Mouse (Mus musculus): ENCODE data around the gene Pin4.

Pin4 gene

DNA sequence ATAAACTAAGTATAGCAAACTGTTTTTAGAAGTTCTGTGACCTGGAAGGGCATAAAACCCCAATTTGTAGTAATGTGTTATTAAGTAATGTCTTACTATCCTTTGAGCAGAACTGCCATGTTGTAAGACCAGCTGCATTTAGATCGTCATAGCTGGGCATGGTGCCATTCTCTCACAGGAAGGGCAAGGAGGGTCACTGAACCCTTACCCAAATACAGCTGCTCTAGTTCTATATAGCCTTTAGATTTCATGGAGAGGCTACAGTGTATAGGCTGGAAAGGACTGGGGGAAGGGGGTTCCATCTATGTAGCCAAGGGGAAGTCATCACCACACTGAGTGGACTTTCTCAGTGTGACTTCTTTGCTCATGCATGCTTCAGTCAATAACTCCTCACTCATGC is 21.9 kb downstream of the Pin4 start:
- ATAC-seq (ENCODE audit: insufficient number of reproducible peaks, low FRiP score, low TSS enrichment) = no peak

DNA sequence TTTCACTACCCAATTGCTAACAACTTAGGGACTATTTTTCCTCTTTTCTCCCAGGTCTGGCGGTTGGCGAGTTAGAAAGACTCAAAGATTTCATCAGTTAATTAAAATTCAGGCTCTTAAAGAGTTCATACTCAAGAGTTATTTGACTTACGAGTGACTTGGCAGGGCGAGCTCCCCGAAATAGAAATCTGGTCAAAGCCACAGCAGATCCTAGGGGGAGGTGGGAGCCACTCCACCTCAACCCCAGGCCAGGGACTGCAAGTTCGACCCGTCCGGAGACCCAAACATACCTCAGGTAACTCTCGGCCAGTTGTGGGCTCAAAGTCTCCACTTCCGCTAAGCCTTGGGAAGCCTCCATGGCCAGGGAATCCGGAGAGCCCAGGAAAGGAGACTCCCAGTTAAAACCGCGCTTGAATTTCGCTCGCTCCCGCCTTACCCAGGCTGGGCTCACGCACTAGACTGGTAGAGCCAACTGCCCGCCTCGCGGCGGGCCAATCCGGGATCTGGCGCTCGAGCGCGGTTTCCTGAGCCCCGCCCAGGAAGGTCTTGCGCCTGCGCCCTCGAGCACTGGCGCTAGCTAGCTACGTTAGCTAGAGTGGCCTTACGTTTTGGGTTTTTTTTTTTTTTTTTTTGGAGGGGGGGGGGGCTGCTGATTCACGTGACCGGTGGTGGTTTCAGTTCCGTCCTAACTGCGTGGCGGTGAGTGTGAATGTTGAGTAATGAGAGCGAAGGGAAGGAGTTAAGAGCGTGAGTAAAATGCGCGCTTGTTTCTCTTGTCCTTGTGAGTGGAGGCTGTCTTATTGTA is 37.6 kb downstream of the Pin4 start, which contains the start of gene Ercc6l:
TSS of gene Ercc6l (minus strand) at position 474 of the 805 bp plus-strand sequence.
- peak; percentile 100 for ATAC-seq (ENCODE audit: insufficient number of reproducible peaks, low FRiP score, low TSS enrichment)

DNA sequence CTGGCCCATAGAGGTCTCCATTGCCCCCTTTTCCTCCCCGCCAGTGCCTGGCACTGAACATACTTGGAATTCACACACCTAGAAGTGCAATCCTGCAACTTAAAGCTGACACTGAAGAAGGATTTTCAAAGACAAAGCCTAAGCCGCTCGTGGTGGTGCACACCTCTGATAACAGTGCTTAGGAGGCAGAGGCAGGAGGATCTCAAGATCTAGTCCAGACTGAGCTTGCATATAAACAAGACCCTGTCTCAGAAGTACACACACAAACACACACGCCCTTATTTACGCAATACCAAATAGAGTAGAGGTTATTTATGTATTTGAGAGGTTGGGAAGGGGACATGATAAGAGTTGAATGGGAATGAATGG is 38.2 kb downstream of the Pin4 start:
- 0 out of 2 replicates have a peak, but pooled peaks have one; percentile 8 for ATAC-seq (ENCODE audit: insufficient number of reproducible peaks, low FRiP score, low TSS enrichment)

DNA sequence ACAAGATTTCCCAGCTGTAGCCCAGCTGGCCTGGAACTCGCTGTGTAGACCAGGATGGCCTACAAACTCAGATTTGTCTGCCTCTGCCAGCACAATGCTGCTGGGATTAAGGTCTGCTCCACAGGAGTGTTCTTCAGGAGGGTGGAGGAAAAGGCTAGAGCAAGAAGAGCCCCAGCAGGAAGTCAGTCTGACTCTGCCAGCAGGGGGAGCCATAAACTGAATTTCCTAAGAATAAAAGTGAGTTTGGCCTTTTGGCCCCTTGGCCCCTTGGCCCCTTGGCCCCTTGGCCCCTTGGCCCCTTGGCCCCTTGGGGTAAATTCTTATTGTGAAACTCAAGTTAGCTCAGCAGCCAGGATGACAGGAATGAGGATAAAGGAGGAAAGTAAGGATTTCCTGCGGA is 40.5 kb downstream of the Pin4 start:
- no peak for ATAC-seq (ENCODE audit: insufficient number of reproducible peaks, low FRiP score, low TSS enrichment)

DNA sequence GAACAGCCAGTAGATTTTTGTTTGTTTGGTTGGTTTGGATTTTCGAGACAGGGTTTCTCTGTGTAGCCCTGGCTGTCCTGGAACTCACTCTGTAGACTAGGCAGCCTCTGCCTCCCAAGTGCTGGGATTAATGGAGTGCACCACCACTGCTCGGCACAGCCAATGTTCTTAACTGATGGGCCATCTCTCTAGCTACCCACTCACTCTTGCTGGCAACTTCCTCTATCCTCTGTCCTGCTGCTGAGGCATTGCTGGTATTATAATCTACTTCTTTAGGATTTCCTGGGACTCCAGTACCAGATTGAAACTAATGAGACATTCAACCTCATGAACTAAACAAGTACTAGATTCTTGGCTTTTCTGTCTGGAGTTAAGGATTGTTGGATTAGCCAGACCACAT is 41.3 kb downstream of the Pin4 start:
- no peak for ATAC-seq (ENCODE audit: insufficient number of reproducible peaks, low FRiP score, low TSS enrichment)

DNA sequence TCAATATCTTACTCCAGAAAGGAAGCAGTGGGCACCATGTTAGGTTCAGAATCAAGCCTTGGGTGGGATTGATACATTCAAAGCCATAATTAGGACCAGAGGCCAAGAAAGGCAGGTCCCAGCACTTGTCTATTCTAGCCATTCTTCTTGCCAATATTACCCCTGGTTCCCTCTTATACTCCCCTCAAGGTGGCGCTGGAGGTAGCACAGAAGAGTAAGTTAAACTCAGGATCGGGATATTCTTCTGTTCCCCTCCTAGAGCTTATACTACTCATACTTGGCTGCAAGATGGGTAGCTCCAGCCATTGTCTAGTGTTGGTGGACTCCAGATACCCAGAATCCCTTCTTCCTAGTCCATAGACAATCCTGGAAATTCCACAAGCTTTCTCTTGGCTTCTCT is 43.8 kb downstream of the Pin4 start:
- no peak for ATAC-seq (ENCODE audit: insufficient number of reproducible peaks, low FRiP score, low TSS enrichment)

DNA sequence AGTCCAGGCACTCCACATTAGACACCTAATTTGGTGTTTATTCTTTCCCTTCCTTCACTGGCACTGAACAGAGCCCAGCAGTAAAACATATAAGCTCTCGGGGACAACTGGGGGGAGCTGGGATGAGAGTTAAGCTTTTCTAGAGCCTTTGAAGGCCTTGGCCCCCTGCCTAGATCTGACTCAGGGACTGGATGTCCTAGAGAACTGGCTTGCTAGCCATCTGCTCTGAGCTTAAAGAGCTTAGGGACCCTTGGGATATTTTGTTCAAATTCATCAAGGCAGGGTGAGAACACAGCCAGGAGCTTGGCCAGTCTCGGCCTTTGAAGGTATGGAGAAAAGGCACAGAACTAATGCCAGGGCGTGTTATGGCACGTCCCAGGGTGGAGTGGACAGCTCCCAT is 44.3 kb downstream of the Pin4 start:
- no peak for ATAC-seq (ENCODE audit: insufficient number of reproducible peaks, low FRiP score, low TSS enrichment)

DNA sequence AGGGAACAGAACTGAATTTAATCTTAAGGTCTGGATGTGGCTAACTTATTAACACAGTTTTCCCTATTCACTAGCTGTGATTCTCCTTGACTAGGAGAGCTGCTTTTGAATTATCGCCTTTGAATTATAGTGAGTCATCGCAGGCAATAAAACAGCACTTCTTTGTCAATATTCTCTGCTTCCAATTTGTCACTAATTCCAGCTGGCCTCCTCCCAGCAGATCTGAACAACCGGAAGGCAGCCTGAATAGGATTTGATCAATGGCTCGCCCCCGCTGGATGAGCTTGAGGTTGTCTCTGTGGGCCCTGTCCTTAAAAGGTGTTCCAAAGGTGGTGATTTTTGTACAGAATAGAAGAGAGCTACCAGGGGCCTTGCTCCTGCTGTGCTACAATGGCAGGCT is 47.3 kb downstream of the Pin4 start:
- no peak for ATAC-seq (ENCODE audit: insufficient number of reproducible peaks, low FRiP score, low TSS enrichment)

DNA sequence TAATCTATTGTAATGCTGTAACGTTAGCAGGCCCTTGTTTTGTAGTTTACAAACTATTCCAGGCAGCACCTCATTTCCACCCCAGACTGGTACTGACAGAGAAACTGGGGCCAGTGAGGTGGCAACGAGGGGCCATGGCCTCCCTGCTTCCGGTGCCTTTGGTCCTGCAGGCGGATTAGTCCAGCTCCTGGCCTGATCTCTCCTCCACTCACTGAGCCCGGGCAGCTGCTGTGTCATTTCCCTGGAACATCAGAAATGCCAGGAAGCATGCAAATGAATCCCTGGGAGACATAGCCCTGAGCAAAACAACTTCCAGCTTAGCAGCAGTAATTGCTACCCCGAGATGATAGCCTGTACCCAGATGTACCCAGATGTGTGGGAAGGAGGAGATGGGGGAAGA is 47.7 kb downstream of the Pin4 start:
- no peak for ATAC-seq (ENCODE audit: insufficient number of reproducible peaks, low FRiP score, low TSS enrichment)

DNA sequence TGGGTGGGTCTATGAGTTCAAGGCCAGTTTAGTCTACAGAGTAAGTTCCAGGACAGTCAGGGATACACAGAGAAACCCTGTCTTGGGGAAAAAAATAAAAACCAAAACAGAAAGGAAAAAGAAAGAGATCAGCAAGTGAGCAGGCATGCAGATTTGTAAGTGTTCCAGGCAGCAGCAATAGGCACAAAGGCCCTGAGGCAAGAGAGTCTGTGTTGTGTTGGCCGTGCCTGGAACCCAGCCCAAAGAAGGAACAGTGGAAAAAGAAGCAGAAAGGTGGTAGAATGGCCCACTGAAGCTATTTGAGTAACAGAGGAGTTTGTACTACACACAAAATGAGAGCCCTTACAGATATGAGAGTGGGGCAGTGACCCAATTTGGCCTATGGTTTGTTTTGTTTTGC is 50.5 kb downstream of the Pin4 start:
- ATAC-seq (ENCODE audit: insufficient number of reproducible peaks, low FRiP score, low TSS enrichment) = no peak

DNA sequence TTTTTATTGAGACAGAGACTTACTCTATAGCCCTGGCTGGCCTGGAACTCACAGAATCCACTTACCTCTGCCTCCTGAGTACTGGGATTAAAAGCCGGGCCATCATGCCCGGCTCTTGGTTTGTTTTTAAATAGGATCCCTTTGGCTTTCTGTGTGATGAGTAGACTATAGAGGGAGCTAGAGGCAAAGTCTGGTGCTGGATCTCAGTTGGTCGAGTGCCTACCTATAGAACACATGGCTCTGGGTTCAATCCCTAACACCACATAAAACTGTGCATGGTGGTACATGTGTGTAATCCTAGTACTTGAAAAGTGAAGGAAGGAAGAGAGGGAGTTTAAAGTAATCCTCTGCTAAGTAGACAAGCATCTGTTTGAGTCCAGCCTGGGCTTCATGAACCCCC is 50.9 kb downstream of the Pin4 start:
- no peak for ATAC-seq (ENCODE audit: insufficient number of reproducible peaks, low FRiP score, low TSS enrichment)

DNA sequence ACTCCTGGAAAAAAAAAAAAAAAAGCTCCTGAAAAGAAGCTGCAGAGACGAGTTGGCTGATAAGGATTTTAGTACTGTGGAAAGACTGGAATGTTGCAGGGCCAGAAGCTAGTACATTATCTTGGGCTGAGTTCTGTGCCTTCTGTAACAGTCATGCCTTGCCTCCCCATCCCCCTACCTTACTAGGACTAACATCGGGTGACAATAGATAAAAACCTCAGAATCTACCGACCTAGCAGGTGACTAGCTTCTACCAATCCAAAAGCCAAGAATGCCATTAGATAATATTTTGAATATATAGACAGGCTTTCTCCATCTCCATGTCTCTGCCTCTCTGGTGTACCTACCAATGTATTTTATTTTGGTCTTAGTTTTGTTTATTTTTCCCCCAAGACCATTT is 51.7 kb downstream of the Pin4 start:
- ATAC-seq (ENCODE audit: insufficient number of reproducible peaks, low FRiP score, low TSS enrichment) = no peak

DNA sequence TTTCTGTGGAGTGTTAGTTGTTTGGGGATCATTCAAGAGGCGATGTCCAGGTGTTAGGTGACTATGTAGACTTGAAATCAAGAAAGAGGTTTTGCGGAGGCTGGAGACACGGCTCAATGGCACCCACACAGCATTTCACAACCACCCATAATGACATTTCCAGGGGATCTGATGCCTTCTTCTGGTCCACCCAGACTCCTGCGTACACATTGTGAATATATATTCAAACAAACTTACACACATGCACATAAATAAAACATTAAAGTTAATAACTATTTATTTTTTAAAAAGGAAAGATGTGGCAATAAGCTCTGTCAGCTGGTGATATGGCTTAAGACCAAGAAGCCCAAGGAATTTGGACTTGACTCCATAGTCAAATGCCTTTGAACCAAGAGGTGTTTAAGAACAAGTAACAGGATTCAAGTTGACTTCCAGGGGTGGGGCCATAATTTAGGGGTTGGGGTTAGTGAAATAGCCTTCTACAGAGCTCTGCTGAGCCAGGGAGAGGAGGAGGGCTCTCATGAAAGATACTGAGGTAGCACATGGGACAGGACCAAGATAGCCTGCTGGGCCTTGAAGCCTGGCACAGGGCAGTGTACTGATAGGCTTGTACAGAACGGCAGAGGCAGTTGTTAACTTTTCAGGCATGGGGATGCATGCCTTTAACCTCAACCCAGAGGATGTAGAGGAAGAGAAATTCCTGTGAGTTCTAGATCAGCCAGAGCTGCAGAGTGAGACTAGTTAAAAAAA is 56.5 kb downstream of the Pin4 start:
- ATAC-seq (ENCODE audit: insufficient number of reproducible peaks, low FRiP score, low TSS enrichment) = no peak
